Mouse (Mus musculus) adrenal gland, adult 2 months (tissue): ENCODE data around the gene Plxna1. TPM values are rescaled to one million over a fixed set of nuclear protein-coding genes. Genes with fewer than 3 reads are reported as not detected.

ENCODE experiments used
- DNase-seq: peaks from one replicate; pipeline ENCODE4 v3.0.0; 2021
- polyA plus RNA-seq: library from polyadenylated mRNA; depleted of rRNA; stranded (reverse); fragments of >200 nt; gene quantifications from 2 replicates; pipeline ENCODE4 v1.2.3, GENCODE M21; 2012
- total RNA-seq, 2 experiments: library from RNA; stranded (reverse); gene quantifications; 2 replicates each; pipeline ENCODE4 v1.2.3; 2021

The Plxna1 gene
- total and polyA plus RNA-seq, 3 experiments, result 56.1 to 127 (median 101) TPM

DNA sequence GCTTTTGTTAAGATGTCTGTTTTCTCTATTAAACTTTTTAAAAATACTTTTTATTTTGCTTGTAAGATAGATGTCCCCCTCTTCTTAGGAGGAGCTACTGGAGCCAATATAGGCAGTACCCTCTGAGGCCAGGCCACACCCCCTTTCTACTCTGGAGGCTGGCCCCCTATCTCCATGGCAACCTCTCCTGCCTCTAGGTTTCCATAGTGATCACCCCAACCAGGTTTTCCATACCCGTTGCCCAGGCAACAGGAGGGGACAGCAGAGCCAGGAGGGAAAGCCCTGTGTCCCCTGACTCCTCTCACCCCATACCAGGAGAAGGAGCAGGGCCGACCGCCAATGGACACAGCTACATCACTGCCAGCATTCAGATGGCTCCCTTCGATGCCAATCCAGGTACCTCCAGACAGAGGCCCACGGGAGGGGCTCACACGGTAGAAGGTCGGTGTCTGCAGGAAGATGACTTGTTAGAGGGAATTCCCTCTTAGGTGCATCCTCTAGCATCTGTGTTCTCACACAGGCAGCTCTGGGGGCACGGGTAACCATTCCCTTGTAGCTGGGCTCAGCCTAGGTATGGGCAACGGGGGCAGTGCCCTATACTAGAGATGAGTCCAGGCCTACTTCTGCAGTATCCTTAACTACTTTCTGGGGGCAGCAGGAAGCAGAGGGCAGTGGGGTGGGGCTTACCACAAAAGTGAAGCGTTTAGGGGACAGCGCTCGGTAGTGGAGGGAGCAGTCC, 28.3 kb downstream of the Plxna1 start:
- no peak for DNase-seq

DNA sequence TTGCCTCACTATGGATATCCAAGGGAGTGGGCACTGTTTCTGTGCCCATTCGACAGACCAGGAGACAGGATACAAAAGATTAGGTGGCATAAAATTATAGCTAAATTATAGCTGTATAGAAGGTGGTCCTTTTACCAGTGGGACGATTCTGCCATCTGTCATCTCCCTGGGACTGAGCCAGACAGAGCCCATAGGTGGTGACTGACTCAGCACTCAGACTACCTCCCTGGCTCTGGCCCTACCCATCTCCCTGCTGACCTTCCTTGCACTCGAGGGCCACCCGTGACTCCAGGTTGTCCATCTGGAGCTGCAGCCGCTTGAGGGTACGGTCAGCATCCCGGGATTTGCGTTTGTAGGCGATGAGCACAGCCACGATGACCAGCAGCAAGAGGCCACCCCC, 31.5 kb downstream of the Plxna1 start:
- DNase-seq, result no peak

DNA sequence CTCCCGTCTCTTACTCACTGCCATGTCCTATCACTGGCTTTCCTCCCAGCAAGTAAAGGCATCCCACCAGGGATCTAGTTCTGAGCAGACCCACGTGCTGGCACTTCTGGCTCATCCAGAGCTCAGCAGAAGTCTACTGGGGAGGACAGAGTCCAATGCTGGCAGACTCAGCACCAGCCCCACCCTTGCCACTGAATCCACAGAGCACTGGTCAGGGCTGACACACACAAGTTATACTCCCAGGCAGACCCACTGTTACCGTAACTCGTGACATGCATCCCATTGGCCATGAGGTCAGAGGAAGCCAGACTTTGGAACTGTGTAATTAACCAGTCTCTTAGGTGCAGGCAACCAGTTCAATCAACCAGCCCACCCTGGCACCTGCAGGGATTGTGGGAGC, 33.8 kb downstream of the Plxna1 start:
- no peak for DNase-seq

DNA sequence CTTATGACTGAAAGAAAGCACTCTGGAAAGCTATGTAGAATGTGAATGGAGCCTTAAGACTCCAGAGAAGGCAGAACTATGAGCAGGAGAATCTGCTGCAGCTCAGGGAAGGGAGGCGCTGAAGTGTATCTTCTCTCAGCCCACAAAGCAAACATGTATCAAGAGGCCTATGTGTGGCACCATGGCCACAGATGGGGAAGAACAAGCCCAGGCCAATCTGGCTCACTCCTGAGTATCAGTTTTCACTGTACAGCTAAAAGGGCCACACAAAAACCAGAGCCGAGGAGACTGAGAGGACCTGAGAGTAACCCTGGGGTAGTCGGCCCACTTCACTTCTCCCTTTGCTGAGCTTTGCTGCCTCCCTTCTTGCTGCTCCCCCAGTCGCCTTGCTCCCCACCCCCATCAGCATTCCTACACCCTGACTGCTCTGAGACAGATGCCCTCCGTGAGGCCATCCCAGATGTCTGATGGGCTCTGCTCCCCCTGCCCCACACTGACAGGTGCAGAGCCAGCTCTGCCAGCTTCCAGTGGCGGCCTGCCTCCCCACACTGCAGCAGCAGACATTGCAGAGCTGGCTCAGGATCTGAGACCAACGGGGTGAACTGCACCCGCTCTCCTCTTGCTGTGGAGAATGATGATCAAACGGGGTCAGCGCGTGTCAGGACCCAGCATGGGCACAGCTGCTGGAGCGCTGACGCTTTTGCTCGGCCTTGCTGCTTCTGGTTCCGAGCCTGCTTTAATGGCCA, 34.5 kb downstream of the Plxna1 start:
- DNase-seq, result no peak

DNA sequence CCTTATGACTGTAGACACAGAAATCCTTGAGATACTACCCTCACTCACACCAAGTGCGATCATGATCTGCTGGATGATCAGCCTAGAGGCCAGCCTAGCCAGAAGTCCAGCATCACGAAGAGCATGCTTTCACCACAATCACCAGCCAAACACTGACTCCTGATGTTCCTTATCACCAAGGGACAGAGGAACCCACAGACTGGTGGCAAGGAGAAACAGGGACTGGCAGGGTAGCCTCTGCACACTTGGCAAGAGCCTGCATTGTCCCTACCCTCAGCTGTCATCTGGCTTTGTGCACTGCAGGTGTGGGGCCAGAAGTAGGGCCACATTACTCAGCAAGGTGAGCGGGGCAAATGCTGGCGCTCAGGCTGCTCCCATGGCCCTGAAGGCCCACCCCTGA, 37.6 kb downstream of the Plxna1 start:
- DNase-seq, result no peak

DNA sequence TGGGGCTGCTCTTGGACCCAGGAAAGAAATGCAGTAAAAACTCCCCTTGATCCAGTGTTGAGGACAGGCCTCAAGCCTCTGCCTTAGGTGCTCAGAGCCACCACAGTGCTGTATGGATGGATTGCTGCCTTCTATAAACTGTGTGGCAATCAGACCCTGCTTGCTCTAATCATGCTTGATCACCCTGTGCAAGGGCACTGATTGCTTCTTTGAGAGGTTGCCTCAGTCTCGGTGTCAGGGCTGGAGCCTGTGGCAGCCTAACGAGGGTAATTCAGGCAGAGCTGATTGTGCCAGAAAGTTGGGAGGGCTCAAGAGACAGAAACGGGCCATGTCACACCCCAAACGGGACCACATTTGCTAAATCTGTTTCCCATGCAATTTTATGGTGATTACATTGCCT, 47.2 kb downstream of the Plxna1 start:
- DNase-seq, result peak; percentile 31

DNA sequence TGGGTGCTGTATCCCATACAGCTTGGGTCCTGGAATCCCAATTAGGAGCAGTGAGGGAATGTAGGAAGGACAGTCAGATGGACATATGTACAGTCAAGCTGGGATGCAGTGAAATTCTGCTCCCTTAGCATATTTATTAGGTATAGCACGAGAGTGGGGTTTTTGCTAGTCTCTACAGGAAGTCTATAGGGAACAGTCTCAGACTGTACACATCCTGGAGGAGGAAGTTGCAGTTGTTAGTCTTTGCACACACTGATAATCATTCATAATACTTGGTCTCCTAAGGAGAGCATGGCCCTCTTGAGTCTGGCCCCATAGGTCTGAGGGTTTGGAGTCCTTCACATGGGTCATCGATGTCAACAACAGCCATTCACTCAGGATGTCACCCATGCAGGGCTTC, 50.9 kb downstream of the Plxna1 start:
- DNase-seq, result no peak

DNA sequence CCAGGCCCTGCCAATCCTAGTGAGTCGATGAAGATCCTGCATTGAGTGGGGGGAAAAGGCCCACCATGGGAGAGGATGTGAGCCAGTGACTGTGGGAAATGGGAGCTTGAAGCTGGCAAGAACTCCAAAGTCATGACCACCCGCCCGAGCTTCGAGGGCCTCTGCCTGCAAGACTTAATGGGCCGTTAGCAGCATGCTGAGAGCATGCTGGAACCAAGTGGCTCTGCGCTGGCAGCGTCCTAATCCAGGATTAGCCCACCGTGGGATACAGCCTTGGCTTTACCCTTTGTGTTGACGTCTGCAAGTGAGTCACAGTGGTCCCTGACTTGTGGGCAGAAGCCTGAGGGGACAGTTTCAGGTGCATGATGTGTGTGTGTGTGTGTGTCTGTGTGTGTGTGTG, 52.2 kb downstream of the Plxna1 start:
- no peak for DNase-seq

DNA sequence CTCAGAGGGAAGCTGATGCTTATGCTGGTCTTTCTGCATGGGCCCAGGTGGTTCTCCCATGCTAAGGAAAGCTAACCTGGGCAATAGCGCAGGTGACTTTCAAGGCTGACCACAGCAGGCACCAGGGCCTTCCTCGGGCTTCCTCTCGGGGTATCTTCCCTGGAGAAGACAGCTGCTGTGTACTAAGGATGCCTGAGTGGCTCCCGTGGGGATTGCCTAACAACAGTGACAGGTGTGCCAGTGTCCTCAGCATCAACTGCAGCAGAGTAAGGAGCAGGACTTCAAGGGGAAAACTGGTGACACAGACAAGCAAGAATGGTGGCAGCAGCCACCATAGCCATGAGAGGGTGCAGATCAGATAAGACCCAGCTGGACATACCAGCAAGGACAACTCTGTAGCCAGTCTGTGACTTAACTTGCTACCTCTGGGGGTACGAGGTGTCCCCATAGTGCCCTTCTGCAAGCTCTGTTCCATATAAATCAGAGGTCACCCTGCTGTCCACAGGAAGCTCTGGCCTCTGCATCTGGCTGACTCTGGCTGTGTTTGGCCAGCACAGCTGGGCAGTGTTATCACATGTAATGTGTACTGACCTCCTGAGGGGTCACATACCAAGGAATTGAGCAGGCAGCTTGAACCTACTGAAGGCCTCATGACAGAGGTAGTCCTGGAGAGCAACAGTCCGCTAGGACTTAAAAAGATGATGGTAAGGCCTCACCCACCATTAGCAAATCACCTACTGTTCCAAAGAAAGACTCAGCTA, 54.0 kb downstream of the Plxna1 start:
- no peak for DNase-seq

DNA sequence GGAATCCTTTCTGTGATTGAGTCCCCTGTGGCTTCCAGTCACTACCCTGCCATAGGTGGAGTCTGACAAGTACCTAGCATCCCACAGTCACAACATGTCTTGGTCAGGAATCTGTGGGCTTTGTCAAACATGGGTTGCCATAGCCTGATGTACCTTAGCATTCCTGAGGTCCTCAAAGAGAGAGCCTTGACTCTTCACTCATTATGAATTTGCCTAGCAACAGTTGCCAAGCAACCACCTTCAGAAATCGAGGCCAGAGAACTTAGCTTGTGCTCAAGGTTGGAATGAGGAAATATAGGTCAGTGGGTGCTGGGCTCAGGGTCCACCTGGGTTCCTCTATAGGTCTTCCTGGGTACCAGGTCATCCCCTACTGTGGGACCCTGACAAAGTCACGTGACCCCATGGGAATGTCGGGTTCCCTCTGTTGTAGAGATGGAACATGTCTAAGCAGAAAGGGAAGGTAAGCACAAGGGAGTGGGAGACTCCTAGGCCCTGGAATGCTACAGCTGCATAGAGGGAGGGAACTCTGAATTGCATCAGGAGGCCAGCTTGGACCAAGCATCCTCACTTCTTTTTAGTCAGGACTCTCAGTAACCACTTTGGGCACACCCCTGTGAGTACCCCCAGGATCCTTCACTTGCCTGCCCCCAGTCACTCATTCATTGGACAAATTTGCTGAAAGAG, 57.9 kb downstream of the Plxna1 start:
- DNase-seq, result no peak

DNA sequence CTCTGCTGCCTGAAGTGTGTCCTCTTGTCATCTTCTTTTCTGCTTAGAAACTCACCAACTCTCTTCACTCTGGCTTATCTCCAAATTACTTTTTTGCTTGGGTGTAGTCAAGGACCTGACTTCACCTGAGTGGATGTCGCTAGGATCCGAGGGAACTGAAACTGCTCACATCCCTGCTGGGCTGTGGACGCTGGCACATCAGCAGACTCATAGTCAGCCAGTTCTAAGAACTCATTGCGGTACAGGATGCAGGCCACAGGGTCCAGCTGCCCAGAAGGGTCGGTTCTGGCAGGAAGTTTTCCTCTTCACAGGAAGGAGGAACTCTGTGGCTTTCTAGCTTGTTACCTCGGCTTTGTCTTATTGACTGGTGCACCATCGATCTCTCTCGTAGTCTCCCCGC, 62.6 kb downstream of the Plxna1 start:
- no peak for DNase-seq

DNA sequence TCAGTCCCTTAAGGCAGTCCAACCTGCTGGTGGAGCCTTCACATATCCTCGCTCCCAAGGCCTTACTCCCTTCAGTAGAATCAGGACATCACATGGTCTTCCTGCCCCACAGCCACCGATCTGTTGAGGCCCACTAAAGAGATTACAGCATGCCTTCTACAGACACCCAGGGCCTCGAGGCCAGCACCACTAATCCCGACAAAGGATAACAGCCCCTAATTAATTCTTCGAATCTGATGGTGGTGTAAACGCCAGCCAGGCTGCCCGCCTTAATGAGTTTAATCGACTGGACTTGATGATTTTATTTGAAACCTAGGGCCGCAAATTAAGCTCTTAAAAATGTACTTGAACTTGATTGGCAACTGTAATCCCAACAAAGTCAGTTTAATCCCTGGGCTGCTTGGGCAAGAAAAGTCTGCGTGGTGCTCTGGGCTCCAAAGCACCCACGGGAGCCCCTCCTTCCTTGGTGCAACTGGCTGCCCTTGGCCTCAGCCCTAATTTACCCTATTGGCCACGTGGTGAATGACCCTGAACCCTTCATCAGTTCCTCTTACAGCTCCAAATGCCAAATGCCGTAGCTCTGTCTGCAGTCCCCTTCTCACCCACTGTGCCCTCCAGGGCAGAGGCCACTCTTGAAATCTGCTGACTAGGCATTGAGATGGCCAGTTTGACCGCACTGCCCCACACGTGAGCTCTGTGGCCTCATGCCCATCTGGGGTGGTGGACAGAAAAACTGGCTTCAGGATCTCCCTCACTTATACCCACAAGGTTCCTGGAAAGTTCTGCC, 65.3 kb downstream of the Plxna1 start:
- peak; percentile 53 for DNase-seq

DNA sequence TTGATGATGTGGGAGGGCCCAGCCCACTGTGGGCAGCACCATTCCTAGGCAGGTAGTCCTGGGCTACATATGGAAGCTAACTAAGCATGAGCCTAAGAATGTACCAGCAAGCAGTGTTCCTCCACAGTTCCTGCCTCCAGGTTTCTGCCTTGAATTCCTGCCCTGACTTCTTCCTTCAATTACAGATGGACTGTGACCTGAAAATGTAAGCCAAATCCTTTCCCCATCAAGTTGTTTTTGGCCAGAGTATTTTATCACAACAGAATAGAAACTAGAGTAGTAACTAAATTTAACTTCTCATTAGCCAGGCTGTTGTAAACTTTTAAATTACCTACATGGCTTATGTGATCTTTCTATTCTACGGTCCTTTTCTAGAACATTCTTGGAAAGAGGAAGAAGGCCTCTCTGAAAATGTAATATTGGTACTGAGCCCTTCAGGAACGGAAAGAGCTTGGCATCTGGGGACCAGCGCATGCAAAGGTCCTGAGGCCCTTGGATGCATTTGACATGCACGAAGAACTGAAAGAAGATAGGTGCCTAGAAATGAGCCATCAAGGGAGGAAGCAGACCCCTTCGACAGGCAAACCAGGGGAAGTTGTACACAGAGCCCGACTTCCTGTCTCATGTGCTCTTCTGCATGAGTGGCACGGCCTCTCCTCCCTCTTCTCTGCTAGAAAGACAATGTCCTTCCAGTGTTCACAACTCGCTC, 66.3 kb downstream of the Plxna1 start:
- DNase-seq, result no peak

DNA sequence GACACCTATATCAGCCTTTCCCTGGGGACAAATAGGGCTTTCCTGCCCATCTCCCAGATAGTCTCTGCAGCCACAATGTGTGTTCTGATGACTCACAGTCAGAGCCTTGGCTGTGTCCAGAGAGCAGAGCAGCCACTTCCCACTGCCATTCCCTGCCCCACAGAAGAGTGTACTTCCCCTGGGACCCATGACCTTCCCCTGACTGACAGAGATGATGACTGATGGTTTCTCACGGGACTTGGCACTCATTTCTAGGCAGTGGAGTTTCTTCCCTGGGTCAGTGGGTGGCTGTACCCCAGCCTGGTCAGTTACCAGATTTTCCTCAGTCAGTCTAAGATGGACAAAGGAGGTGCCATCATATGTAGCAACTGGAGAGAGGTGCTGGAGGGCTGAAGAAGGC, 67.8 kb downstream of the Plxna1 start:
- DNase-seq, result no peak

DNA sequence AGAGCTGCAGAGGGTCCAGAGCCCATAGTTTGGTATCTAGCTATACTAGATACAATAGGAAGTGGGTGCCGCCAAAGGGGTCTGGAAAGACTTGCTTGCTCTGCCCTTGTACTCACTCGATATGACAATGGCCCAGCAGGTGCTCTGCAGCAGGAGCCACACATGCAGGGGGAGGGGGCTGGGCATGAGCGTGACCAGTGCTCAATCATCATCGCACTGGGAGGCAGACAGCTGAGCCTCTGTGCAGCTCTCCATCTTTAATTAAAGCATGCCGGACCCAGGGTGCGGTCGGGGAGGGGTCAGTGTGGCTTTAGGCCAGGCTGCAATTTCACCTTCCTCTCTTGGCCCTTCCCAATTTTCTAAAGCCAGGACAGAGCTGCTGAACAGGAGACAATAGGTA, 70.9 kb downstream of the Plxna1 start:
- no peak for DNase-seq

DNA sequence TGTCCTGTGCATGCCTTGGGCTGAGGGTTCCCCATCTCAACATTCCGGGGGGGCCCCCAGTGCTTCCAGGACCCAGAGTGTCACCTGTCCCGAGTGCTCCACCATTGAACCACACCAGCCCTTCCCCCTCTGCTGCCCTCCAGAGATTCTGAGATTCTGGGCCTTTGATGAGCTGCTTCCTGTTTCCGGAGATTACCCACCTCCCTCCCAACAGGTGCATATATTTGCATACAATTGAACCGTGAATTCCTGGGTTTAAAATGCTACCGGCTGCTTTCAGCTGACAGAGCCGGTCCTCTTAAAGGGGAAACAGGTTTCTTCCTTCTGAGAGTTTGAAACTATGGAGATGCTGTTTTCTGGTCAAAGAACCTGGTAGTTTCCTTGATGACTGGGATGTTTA, 74.3 kb downstream of the Plxna1 start:
- DNase-seq, result no peak

DNA sequence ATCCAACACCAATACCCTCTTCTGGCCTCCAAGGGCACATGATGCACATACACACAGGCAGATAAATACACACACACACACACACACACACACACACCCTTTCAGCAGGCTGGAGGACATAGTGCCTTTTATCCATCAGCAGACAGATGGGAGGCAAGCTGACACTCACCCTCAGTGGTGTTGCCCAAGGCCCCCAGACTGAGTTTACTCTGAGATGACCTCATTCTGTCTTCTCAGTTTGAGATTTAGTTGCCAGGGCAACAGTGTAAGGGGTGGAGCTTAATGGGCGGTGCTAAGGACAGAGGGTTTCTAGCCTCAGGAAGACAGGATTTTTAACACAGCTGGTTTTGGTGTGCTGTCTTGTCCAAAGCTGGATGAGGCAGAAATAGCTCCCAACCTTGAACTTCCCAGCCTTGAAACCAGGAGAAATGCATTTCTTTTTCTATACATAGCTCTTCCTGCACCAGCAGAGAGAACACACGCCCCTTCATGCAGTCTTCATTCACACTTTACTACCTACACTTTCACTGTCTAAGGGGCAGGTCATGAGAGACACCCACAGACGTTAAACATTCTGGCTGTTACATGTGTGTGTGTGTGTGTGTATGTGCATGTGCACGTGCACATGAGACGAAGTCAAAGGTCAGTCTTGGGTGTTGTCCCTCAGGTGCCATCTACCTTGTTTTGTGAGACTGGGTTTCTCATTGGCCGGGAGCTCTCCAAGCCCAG, 75.6 kb downstream of the Plxna1 start:
- peak; percentile 90 for DNase-seq

DNA sequence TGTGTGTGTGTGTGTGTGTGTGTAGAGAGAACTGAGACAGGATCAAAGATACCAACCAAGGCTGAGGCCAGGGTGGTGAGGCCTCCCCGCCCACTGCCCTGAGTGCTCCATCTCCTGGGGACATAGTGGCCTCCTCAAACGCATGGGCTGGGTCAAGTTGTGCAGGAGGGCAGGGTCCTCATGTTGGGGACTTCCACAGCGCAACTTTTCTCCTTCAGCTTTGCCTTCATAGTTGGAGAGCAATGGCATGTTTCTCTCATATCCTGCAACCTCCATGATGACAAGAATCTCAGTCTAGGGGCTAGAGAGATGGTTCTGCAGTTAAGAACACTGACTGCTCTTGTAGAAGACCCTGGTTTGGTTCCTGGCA, 76.1 kb downstream of the Plxna1 start:
- no peak for DNase-seq

DNA sequence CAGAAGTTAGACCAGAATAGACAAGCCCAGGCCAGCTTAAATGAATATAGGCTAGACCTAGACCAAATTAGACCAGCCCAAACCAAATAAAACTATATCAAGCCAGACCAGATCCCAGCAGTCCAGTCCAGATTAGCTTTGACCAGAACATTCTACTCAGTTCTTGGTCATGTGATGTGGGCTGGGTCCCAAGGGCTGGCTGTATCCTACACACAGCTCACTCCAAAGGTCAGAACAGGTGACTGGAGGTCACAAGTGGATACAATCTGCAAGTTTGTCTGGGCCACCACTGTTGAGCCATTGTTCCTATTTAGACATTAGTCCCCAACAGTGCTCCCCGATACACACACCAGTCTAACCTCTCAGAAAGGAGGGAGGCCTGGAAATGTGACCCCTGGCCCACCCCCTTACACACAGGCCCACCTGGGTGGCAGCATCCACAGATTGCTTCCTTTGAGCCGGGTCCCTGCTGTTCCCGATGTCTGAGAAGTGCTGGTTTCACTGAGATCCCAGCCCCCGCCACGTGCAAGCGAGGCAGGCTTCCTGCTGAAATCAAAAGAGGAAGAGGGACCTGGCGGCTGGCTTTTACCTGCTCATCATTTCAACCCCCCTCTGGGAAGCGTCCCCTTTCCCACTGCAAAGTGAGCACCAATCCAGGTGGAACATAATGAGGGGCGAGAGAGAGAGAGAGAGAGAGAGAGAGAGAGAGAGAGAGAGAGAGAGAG, 76.7 kb downstream of the Plxna1 start:
- DNase-seq, result no peak

DNA sequence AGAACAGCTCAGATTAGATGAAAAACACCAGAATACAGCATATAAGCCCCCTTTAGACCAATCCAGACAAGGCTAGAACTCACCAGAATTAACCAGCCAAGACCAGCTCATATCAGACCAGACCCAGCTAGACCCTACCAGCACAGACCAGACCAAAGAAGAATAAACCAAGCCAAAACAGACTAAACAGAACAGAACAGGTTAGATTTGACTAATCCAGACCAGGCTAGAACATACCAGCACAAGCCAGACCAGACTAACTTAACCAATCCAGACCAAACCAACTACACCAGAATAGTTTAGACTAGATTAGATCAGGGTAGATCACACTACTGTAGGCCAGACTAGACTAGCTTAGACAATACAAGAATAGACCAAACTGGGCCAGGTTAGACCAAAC, 77.3 kb downstream of the Plxna1 start:
- no peak for DNase-seq
